ENCODE assay signal across 9 mouse cellular contexts in the genomic region with DNA sequence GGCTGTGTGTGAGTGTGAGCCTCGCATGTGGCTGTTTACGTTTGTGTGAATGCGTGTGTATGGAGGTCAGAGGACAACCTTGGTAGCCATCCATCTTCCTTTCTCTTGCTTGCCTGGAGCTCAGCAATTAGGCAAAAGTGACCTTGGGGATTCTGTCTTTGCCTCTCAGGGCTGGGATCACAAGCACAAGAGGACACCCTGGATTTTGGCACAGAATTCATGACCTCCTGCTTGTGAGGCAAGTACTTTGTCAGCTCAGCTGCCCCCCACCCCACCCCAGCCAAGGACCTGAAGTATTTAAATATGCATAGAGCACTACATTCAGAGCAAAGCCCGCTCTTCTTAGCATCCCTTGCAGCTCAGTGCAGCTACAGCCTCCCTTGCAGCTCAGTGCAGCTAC.
"Had no signal": no experiment of that assay in that cellular context is flagged by ENCODE, and none has a peak within 500 bp of the region (broad histone marks: within the 10 kb centered on the region; RNA-seq: fewer than 3 reads in every experiment).

No protein-coding gene starts in this region.

- DNase-seq: lung, adult 18-20 months; lung, embryonic 14.5 days; lung, postnatal 10 days; lung, postnatal 4 days; midbrain, embryonic 14.5 days; right cerebral cortex, postnatal 14 days; thymus, adult 2 months; thymus, postnatal 25 days; thymus, postnatal 4 days had no signal
